Mouse (Mus musculus): ENCODE measurements around the gene 4930415O20Rik.
A peak's percentile ranks its signal among the peaks of the same experiment; 100 is the strongest.

4930415O20Rik gene

DNA sequence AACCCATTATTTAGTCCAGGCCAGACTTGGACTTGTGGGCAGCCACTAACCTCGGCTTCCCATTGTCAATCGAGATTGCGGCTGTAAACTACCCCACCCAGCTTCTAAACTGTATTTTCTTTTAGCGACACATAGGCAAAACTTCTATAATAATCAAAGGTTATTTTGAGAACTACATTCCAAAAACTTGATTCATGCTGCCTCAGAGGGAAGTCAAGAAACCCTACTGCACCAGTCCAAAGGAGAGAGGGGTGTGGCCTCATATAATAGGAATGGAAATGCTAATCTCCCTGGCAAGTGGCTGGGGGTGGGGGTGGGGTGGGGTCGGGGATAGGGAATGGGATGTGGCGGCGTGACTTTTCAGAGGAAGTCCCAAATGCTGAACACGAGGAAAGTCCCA lies 55.3 kb downstream of the 4930415O20Rik start:
- no peak for DNase-seq (ENCODE audit: extremely low read depth, insufficient read length, low spot score)

DNA sequence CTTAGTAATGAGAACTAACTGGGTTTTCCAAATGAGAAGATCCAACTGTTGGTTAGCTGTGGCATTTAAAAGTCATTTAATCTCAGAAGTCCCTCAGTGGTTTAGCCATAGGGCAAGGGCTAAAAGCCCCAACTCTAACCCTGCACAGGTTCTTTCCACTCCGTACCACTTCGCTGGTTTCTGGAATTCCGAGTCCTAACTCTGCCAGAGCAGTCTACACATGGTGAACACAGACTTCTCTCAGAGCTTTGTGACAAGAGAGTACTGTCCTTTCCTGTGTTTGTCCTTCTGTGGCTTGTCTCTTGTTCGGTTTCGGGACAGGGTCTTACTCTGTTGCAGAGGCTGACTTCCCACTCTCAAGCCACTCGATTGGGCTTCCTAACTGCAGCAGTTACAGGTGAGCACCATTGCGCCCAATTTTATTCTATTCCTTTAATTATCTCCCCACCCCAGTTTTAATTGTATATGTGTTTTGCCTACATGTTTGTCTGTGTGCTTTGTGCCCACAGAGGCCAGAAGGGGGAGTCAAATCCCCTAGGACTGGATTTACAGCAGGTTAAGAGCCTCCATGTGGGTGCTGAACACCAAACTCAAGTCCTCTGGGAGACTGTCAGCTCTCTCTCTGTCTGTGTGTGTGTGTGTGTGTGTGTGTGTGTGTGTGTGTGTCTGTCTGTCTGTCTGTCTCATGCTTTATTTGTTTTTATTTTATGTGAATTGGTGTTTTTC lies 55.8 kb downstream of the 4930415O20Rik start:
- DNase-seq (ENCODE audit: extremely low read depth, insufficient read length, low spot score): no peak

DNA sequence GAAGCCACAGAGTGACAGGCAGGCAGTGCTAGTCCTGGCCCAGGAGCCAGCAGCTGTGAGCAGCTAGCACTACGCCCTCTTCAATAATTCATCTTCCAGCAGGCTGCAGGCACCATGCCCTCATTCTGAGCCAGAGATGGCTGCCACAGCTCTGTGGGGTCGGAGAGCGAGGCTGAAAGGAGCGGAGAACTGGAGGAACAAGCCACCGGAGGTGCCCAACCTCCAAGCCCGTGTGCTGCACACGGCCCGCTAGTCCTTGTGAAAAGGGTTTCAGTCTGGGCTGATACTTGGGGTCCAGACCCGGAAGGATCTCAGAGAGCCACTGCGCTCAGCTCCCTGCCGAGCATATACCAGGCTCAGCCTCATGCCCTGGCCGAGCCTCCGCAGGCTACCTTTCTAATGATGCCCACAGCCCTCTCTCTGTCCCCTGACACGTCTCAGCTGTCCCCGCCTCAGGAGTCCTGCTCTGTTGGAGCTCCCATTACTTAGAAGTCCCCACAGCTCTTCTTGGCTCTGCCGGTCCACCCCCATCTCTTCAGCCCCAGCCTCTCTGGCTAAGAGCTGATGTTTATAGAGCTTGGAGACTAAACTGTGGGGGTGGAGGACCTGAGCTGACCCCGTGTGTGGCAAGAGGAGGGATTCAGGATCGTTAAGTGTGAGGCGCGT lies 57.9 kb downstream of the 4930415O20Rik start:
- no peak for DNase-seq (ENCODE audit: extremely low read depth, insufficient read length, low spot score)

DNA sequence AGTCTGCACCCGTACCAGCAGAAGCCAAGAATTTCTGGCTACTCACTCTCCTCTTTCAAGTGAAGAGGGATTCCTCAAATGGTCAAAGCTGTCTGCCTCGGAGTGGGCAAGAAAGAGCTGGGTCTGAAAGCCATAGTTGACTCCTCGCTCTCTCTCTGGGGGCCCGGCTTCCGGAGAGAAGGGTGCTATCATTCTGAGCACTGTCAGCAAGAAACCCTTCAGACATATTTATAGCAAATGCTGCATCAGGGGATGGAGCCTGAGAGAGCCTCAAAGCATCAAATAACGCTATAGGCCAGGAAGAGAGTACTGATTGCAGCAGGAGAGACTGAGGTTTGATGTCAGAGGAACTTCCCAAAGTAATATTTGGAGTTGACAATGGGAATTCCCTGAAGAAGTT lies 58.7 kb downstream of the 4930415O20Rik start:
- DNase-seq (ENCODE audit: extremely low read depth, insufficient read length, low spot score): no peak

GRCm38 (mm10) chr15:98630540-98630939 lies 59.7 kb downstream of the 4930415O20Rik start, which contains the start of gene Cacnb3:
Gene Cacnb3, plus strand, starts transcription at chr15:98630840.
- DNase-seq (ENCODE audit: extremely low read depth, insufficient read length, low spot score): no peak

DNA sequence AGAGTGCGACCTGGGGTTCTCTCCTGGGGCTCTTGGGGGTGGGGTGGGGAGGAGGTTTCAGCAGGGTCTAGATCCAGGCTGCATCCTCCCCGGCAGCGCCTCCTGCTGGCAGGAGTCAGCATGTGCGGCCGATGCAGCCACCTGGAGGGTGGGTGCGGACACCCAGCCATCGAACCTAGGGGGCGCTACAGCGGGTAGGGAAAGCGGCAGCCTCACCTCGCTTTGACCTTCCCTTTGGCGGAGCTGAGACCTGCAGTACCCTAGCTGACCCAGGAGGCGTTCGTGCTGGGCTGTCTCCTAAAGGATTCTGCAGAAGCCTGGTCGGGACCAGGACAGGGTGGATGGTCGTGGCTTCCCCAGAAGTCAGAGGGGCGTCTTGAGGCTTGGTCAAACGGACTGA lies 60.7 kb downstream of the 4930415O20Rik start:
- peak; percentile 76 for DNase-seq (ENCODE audit: extremely low read depth, insufficient read length, low spot score)

- DNase-seq (ENCODE audit: extremely low read depth, insufficient read length, low spot score): peak; percentile 77
Observed at GRCm38 (mm10) chr15:98632107-98632744, 61.4 kb downstream of the 4930415O20Rik start.

GRCm38 (mm10) chr15:98632921-98633320 lies 62.1 kb downstream of the 4930415O20Rik start:
- no peak for DNase-seq (ENCODE audit: extremely low read depth, insufficient read length, low spot score)

GRCm38 (mm10) chr15:98633822-98634470 lies 63.1 kb downstream of the 4930415O20Rik start:
- no peak for DNase-seq (ENCODE audit: extremely low read depth, insufficient read length, low spot score)

DNA sequence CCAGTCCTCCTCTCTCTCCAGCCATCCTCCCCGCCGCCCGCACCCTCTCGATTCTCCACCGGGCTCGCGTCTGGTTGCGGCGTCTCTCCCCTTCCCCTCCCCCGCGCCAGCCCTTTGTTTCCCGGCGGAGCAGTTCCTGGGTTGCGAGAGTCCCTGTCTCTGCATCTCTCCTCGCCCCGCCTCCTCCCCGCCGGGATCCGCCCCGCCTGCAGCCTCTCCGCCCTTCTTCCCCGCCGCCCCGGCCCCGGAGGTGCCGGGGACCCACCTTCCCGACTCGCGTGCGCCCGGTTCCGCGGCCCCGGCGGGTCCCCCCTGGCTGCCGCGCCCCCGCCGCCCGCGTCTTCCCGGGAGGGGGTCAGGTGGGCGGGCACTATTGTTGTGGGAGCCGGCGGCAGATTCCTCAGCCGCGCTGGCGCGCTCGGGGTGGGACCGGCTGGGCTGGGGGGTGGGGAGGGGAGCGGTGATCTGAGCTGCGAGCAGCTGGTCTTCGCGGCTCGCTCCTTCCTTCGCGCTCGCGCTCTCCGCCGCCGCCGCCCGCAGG lies 63.8 kb downstream of the 4930415O20Rik start:
- peak; percentile 81 for DNase-seq (ENCODE audit: extremely low read depth, insufficient read length, low spot score)

DNA sequence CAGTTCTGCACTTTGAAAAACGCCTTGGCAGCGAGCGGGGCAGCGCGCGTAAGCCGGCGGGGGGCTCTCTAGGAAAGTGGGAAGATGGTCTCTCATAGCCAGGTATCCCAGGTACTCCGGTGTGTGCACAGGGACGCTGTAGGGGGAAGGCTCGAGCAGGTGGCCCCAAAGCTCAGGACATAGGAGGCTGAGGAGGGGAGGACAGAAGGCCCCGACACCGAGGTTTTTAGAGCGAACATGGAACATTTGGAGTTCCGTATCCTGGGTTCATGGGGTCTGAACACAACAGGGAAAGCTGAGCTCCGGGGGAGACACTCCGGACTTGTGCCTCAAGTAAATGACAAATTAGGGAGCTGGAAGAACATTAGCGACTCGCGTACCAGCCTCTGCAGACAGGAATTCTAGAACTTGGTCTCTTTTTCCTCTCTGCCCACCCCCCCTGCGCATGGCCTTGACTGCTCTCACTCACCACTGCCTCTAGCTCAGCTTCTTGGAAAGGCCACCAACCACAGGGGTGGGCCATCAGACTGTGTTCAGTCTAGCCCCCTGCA lies 64.6 kb downstream of the 4930415O20Rik start:
- no peak for DNase-seq (ENCODE audit: extremely low read depth, insufficient read length, low spot score)

GRCm38 (mm10) chr15:98636517-98636916 lies 65.7 kb downstream of the 4930415O20Rik start:
- no peak for DNase-seq (ENCODE audit: extremely low read depth, insufficient read length, low spot score)

DNA sequence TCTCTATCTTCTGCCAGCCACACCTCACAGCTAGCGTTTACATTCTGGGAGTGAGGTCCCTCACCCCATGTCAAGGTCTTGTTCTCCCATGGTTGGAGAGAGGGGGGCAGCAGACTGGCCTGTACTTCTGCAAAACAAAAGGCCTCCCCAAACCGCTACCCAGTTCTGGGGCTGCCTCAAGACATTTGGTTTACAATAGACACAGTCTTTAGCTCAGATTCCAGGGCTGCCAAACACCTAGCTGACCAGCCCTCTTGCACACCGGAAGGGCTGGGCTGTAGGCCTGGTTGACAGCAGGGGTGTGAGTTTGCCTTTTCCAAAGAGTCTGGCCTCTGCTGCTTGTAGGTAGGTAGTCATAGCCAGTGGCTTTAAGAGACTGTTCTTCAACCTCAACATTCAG lies 66.4 kb downstream of the 4930415O20Rik start:
- no peak for DNase-seq (ENCODE audit: extremely low read depth, insufficient read length, low spot score)

Measured in 3134 (cell line).